Mouse (Mus musculus) cerebellum, adult 2 months (tissue): Measurements from ENCODE around the gene Rgs9bp.

Experiments
- CTCF ChIP-seq: fragments of 200-500 bp; IDR thresholded peaks from 2 replicates; pipeline ENCODE4 v1.5.1; 2011; ENCODE audit warnings: low read depth, mild to moderate bottlenecking, control low read depth, low read length, moderate library complexity, borderline replicate concordance; ENCODE audit not compliant: insufficient read depth
- POLR2A ChIP-seq: fragments of 200-500 bp; IDR thresholded peaks from 2 replicates; pipeline ENCODE4 v1.6.1; 2011; ENCODE audit warnings: low read length, control low read depth, borderline replicate concordance; ENCODE audit not compliant: insufficient read depth

DNA sequence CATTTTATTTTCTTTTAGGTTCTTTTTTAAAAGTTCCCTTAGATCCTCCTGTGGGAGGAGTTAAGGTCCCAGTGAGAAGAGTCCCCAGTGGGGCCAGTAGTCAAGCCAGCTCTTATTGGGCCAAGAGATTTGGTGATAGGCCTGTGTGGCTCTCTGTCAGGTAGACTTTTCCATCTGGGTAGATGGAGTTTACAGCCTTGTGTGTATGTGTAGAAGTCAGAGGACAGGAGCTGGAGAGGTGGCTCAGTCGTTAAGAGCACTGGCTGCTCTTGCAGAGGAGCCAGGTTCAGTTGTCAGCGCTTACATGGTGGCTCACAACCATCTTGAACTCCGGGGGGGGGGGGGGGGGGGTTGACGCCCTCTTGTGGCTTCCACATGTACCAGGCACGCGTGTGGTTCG is 4.1 kb upstream of the Rgs9bp start:
- TF ChIP-seq POLR2A (no peak), CTCF (no peak)
